Mouse (Mus musculus) liver, embryonic 13.5 days (tissue): ENCODE data around the gene Fanca. TPM values are rescaled to one million over a fixed set of nuclear protein-coding genes. Genes with fewer than 3 reads are reported as not detected.

Experiments
- ATAC-seq: fragments of 200-750 bp; cut with Nextera tagmentation; 2 replicates; pipeline ENCODE4 v1.8.0; 2017; ENCODE audit warnings: low read depth, mild to moderate bottlenecking, moderate number of reproducible peaks, moderate library complexity
- DNase-seq: peaks from one replicate; pipeline ENCODE4 v3.0.0; 2022
- H3K27ac ChIP-seq: fragments of 300-500 bp; sonication (generic); 2 replicates; pipeline ENCODE4 v1.5.1; 2015; ENCODE audit warnings: moderate library complexity, mild to moderate bottlenecking, inconsistent platforms
- H3K27me3 ChIP-seq: fragments of 300-500 bp; sonication (generic); 2 replicates; pipeline ENCODE4 v1.6.1; 2015; ENCODE audit warnings: mild to moderate bottlenecking, inconsistent platforms
- H3K36me3 ChIP-seq: fragments of 300-500 bp; sonication (generic); 2 replicates; pipeline ENCODE4 v1.6.1; 2015; ENCODE audit warnings: mild to moderate bottlenecking, inconsistent platforms
- H3K4me1 ChIP-seq: fragments of 300-500 bp; sonication (generic); replicated peaks from 2 replicates; pipeline ENCODE4 v1.6.1; 2015; ENCODE audit warnings: inconsistent platforms
- H3K4me2 ChIP-seq: fragments of 300-500 bp; sonication (generic); 2 replicates; pipeline ENCODE4 v1.6.1; 2015; ENCODE audit warnings: inconsistent platforms, mild to moderate bottlenecking, moderate library complexity
- H3K4me3 ChIP-seq: fragments of 300-500 bp; sonication (generic); replicated peaks from 2 replicates; pipeline ENCODE4 v1.5.1; 2015; ENCODE audit warnings: mild to moderate bottlenecking, inconsistent platforms
- H3K9ac ChIP-seq: fragments of 300-500 bp; sonication (generic); 2 replicates; pipeline ENCODE4 v1.6.1; 2015; ENCODE audit warnings: mild to moderate bottlenecking, inconsistent platforms
- H3K9me3 ChIP-seq: fragments of 300-500 bp; sonication (generic); replicated peaks from 2 replicates; pipeline ENCODE4 v1.6.1; 2016; ENCODE audit warnings: inconsistent platforms
- WGBS: fragments of 180-500 bp; shearing (Covaris S2); methylation state at CpG from one replicate; pipeline ENCODE4 v1.1.7; 2015; ENCODE audit not compliant: insufficient replicate concordance; 5-methylcytosine and 5-hydroxymethylcytosine counted together
- polyA plus RNA-seq: library from polyadenylated mRNA; unstranded; fragments of >200 nt; fragmentation: Nextera tagmentation; extraction: Ambion mirVana; gene quantifications from 2 replicates; pipeline ENCODE4 v1.2.1, GENCODE M21; 2015

Fanca gene
- polyA plus RNA-seq = 18.3 and 21.3 TPM in 2 replicates

GRCm38 (mm10) chr8:123318467-123318911, at the start of gene Fanca:
TSS of gene Fanca (minus strand) at chr8:123318576.
- under 1% methylated on average over 24 of the region's 24 CpGs for WGBS
- H3K36me3 ChIP-seq = peaks cover 9% of the 10 kb centered on the region
- peak within 1 kb of the TSS; percentile 71 for H3K27ac ChIP-seq
- H3K4me2 ChIP-seq = peak within 1 kb of the TSS; percentile 82
- peaks cover 25% of the 10 kb centered on the region for H3K4me1 ChIP-seq
- DNase-seq = peak; percentile 92
- peak within 1 kb of the TSS; percentile 74 for H3K4me3 ChIP-seq
- peak; percentile 99 for ATAC-seq
- peak within 1 kb of the TSS; percentile 80 for H3K9ac ChIP-seq
- no peaks in the 10 kb centered on the region for H3K9me3 ChIP-seq
- no peaks in the 10 kb centered on the region for H3K27me3 ChIP-seq

- H3K27ac ChIP-seq = no peak overlapping the region
- no peak overlapping the region for H3K4me3 ChIP-seq
- H3K9me3 ChIP-seq = no peaks in the 10 kb centered on the region
- H3K9ac ChIP-seq = no peak overlapping the region
- DNase-seq (peak; percentile 23), ATAC-seq (peak; percentile 42; the same call in 1 of the 2 replicates)
- WGBS = 41% methylated on average over 12 of the region's 12 CpGs
- H3K4me1 ChIP-seq = no peaks in the 10 kb centered on the region
- 0 out of 2 replicates have a peak, but pooled peaks cover under 1% of the 10 kb centered on the region for H3K27me3 ChIP-seq
- no peaks in the 10 kb centered on the region for H3K36me3 ChIP-seq
- H3K4me2 ChIP-seq = no peak overlapping the region
These were observed 42.8 kb upstream of the Fanca start for GRCm38 (mm10) chr8:123361082-123361739.

- Histone ChIP-seq H3K4me1 (peaks cover 8% of the 10 kb centered on the region), H3K9ac (no peak overlapping the region), H3K4me3 (no peak overlapping the region), H3K9me3 (no peaks in the 10 kb centered on the region), H3K36me3 (no peaks in the 10 kb centered on the region), H3K27me3 (peaks cover 39% of the 10 kb centered on the region), H3K4me2 (no peak overlapping the region), H3K27ac (no peak overlapping the region)
- DNase-seq (no peak), ATAC-seq (no peak)
- 53% methylated on average over 11 of the region's 11 CpGs for WGBS
These were observed 34.8 kb upstream of the Fanca start for GRCm38 (mm10) chr8:123353216-123353615.

DNA sequence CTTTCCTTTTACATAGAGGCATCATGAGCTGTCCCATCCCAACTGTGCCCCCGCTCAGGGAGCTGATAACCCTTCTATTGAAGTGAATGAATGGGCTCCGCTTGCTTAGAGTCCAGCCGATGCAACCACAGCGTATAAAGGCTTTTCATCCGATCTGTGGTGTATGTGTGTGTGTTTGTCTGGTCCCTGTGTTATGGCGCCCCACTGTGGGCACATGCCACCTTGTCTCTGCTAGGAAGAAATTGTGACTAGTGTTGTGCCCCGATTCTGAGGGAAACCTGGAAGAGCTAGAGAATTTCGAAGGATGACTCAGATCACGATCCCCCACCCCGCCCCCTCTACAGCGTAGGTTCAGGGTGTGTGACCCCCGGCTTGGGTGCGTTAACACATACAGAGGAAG, 34.4 kb upstream of the Fanca start:
- Histone ChIP-seq H3K36me3 (no peaks in the 10 kb centered on the region), H3K4me2 (no peak overlapping the region), H3K9me3 (no peaks in the 10 kb centered on the region), H3K9ac (no peak overlapping the region), H3K4me3 (no peak overlapping the region), H3K27ac (no peak overlapping the region), H3K27me3 (peaks cover 39% of the 10 kb centered on the region), H3K4me1 (peaks cover 13% of the 10 kb centered on the region)
- WGBS = 51% methylated on average over 13 of the region's 13 CpGs
- no peak for ATAC-seq
- DNase-seq = no peak

- WGBS = 71% methylated on average over 12 of the region's 12 CpGs
- Histone ChIP-seq H3K36me3 (no peaks in the 10 kb centered on the region), H3K9ac (no peak overlapping the region), H3K9me3 (no peaks in the 10 kb centered on the region), H3K4me1 (peaks cover 19% of the 10 kb centered on the region), H3K27me3 (peaks cover 39% of the 10 kb centered on the region), H3K4me2 (no peak overlapping the region), H3K4me3 (no peak overlapping the region), H3K27ac (no peak overlapping the region)
- ATAC-seq (no peak), DNase-seq (no peak)
These were observed 33.7 kb upstream of the Fanca start for GRCm38 (mm10) chr8:123352118-123352517.

GRCm38 (mm10) chr8:123349073-123349472, 30.7 kb upstream of the Fanca start:
- Histone ChIP-seq H3K4me3 (no peak overlapping the region), H3K4me1 (peaks cover 45% of the 10 kb centered on the region), H3K27ac (no peak overlapping the region), H3K9ac (no peak overlapping the region), H3K4me2 (no peak overlapping the region), H3K36me3 (no peaks in the 10 kb centered on the region), H3K27me3 (peaks cover 19% of the 10 kb centered on the region), H3K9me3 (no peaks in the 10 kb centered on the region)
- ATAC-seq (no peak), DNase-seq (no peak)
- 75% methylated on average over 4 of the region's 4 CpGs for WGBS

- 56% methylated on average over 9 of the region's 9 CpGs for WGBS
- no peak for ATAC-seq
- H3K4me2 ChIP-seq = no peak overlapping the region
- H3K4me3 ChIP-seq = no peak overlapping the region
- no peak overlapping the region for H3K9ac ChIP-seq
- DNase-seq = no peak
- no peaks in the 10 kb centered on the region for H3K9me3 ChIP-seq
- peak overlapping the region; percentile 27; the same call in 1 of the 2 replicates for H3K27ac ChIP-seq
- H3K27me3 ChIP-seq = peaks cover 12% of the 10 kb centered on the region
- peaks cover 52% of the 10 kb centered on the region for H3K4me1 ChIP-seq
- no peaks in the 10 kb centered on the region for H3K36me3 ChIP-seq
These were observed 30.0 kb upstream of the Fanca start for GRCm38 (mm10) chr8:123348237-123348843.

DNA sequence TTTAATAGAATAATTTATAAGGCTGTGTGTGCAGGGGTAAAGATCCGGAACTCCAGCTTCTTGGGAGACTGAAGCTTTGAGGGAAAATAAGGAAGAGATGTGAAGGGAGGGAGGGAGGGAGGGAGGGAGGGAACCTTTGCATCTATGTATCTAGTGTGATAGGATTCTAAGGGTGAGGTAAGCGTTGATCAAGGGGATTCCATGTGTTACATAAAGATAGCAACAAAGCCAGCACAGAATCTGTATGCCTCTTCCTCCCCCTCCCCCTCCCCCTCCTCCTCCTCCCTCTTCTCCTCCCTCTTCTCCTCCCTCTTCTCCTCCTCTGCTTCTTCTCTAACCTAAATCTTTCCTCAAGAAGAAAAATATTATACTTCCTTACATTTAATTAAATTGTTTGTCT, 28.9 kb upstream of the Fanca start:
- H3K27ac ChIP-seq = no peak overlapping the region
- H3K4me1 ChIP-seq = peaks cover 59% of the 10 kb centered on the region
- H3K27me3 ChIP-seq = peaks cover 3% of the 10 kb centered on the region
- no peak for DNase-seq
- H3K9me3 ChIP-seq = no peaks in the 10 kb centered on the region
- H3K4me3 ChIP-seq = no peak overlapping the region
- WGBS = 56% methylated on average over 2 of the region's 2 CpGs
- ATAC-seq = peak; percentile 64
- H3K9ac ChIP-seq = no peak overlapping the region
- no peaks in the 10 kb centered on the region for H3K36me3 ChIP-seq
- no peak overlapping the region for H3K4me2 ChIP-seq

DNA sequence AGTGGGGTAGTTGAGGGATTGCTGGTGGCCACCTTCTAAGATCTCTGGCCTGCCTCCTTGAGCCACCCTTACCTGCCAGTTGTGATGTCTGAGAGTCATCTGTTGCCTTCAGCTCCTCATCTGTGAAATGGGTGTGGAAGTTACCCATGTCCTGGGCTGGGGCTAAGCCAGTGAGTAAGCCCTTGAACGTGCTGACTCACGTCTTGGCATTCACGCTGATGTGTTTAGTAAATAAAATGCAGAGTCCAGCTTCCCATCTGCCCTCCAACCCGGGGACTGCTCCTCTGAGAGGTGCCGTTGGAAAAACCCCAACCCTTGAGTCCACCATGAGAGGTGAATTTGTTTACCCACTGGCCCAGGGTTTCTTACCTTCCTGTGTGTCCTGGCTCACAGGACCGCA, 27.5 kb upstream of the Fanca start:
- Histone ChIP-seq H3K36me3 (no peaks in the 10 kb centered on the region), H3K27me3 (no peaks in the 10 kb centered on the region), H3K4me1 (peaks cover 73% of the 10 kb centered on the region), H3K27ac (no peak overlapping the region), H3K4me3 (no peak overlapping the region), H3K4me2 (no peak overlapping the region), H3K9me3 (no peaks in the 10 kb centered on the region), H3K9ac (no peak overlapping the region)
- ATAC-seq (no peak), DNase-seq (no peak)
- 74% methylated on average over 6 of the region's 6 CpGs for WGBS

GRCm38 (mm10) chr8:123345135-123345534, 26.8 kb upstream of the Fanca start:
- DNase-seq (no peak), ATAC-seq (no peak)
- 58% methylated on average over 8 of the region's 8 CpGs for WGBS
- no peak overlapping the region for H3K4me2 ChIP-seq
- no peak overlapping the region for H3K9ac ChIP-seq
- H3K27ac ChIP-seq = no peak overlapping the region
- no peak overlapping the region for H3K4me3 ChIP-seq
- no peaks in the 10 kb centered on the region for H3K27me3 ChIP-seq
- H3K36me3 ChIP-seq = peaks cover 1% of the 10 kb centered on the region; the same call in 1 of the 2 replicates
- peaks cover 74% of the 10 kb centered on the region for H3K4me1 ChIP-seq
- no peaks in the 10 kb centered on the region for H3K9me3 ChIP-seq

DNA sequence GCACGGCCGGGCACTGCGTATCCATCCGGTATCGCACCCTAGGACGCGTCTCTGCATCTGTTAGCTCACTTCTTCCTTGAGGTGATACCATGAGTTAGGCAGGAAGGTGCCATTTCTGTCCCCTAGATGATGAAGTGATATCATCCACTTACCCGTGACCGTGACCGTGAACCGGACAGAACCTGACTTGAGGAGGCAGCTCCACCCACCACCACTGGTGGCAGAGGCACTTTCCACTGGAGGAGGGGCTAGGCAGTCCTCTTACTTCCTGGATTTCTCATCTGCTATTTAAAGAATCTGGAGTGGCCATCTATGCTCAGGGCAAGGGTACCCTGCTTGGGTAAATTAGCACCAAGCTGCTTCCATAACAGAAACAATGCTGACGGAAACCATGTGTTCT, 25.0 kb upstream of the Fanca start:
- Histone ChIP-seq H3K9ac (no peak overlapping the region), H3K27ac (no peak overlapping the region), H3K9me3 (no peaks in the 10 kb centered on the region), H3K4me1 (peaks cover 68% of the 10 kb centered on the region), H3K4me3 (no peak overlapping the region), H3K4me2 (no peak overlapping the region), H3K36me3 (peaks cover 5% of the 10 kb centered on the region; the same call in 1 of the 2 replicates), H3K27me3 (no peaks in the 10 kb centered on the region)
- DNase-seq (no peak), ATAC-seq (no peak)
- 79% methylated on average over 12 of the region's 12 CpGs for WGBS
